Mouse (Mus musculus) liver, adult 2 months (tissue): ENCODE measurements at regions not wholly inside any gene's neighbourhood (a gene's known extent, or its start where the extent isn't known, plus 50 kb on each side); places are given as distances from the start of the nearest gene placed in this dataset.

Source experiments
- CTCF ChIP-seq: fragments of 200-500 bp; IDR thresholded peaks from 2 replicates; pipeline ENCODE4 v1.5.1; 2011; ENCODE audit warnings: low read depth, low read length, control low read depth
- POLR2A ChIP-seq: fragments of 200-500 bp; IDR thresholded peaks from 2 replicates; pipeline ENCODE4 v1.6.1; 2011; ENCODE audit warnings: low read length, control low read depth; ENCODE audit not compliant: insufficient read depth; ENCODE audit errors: extremely low read depth

DNA sequence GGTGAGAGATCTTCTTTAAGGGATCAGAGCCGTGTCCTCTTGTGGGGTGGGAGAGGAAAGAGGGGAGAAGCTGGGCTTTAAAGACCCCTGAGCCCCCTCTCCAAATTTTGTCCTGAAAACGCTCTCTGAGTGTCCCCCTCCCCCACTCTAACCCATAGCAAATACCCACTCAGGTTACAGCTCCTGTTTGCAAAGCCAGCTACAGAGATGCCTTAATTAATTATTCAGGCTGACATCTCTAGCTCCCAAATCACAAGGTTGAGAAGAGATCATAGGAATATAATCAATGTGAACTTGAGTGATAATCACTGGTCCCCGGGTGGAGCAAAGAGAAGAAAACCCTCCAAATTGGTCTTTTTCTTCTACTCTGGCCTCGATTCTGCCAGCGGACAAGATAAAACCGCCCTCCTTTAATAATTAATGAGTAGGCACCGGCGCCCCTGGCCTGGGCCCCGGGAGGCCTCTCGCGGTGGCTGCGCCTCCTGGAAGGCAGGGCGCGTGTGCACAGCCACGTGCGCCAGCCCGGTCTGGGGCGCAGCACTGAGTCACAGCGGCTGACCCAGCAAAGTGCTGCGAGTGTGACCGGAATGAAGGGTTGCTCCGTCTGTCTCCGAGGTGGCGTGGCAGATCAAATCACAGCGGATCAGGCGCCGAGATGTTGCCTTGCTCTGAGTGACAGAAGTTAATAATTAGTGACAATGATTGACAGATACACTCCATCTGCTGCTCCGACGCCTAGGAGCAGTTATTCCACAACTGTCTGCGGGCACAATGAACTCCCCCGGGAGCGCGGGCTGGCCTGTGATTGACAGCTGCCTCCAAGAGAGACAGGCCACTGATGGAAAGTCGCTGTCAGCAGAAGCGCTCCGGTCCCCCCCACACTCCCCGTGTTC, 72.7 kb upstream of the 4930535I16Rik start:
- TF ChIP-seq CTCF = no peak
- TF ChIP-seq POLR2A = no peak
